Mouse (Mus musculus): ENCODE results near the gene Cadps2. TPM values are rescaled to one million over a fixed set of nuclear protein-coding genes. Genes with fewer than 3 reads are reported as not detected.

Gene Cadps2
- polyA plus RNA-seq, 1 experiment, result 0.80 TPM

- Histone ChIP-seq H3K27ac (ENCODE audit: control insufficient read depth, insufficient read depth, low read depth, low read length, poor library complexity) (no peak overlapping the region), H3K4me1 (ENCODE audit: control insufficient read depth, insufficient read depth, low read length) (no peaks in the 10 kb centered on the region), H3K4me3 (replicated peaks; ENCODE audit: control insufficient read depth, low read depth, low read length) (no peak overlapping the region)
- no peak for TF ChIP-seq CTCF (IDR thresholded peaks at IDR 0.05; ENCODE audit: control insufficient read depth, insufficient read depth, low read length)
- no peak for TF ChIP-seq POLR2A (IDR thresholded peaks at IDR 0.05; ENCODE audit: borderline replicate concordance, control insufficient read depth, low read depth, low read length)
- 70% methylated on average over 6 of the region's 6 CpGs for WGBS
Measured at GRCm38 (mm10) chr6:23306046-23306445, 533.2 kb downstream of the Cadps2 start.

- no peak overlapping the region for H3K27ac ChIP-seq (ENCODE audit: control insufficient read depth, insufficient read depth, low read depth, low read length, poor library complexity)
- no peaks in the 10 kb centered on the region for H3K4me1 ChIP-seq (ENCODE audit: control insufficient read depth, insufficient read depth, low read length)
- 72% methylated on average over 2 of the region's 2 CpGs for WGBS
- no peak overlapping the region for H3K4me3 ChIP-seq (replicated peaks; ENCODE audit: control insufficient read depth, low read depth, low read length)
- TF ChIP-seq CTCF (IDR thresholded peaks at IDR 0.05; ENCODE audit: control insufficient read depth, insufficient read depth, low read length), result no peak
- no peak for TF ChIP-seq POLR2A (IDR thresholded peaks at IDR 0.05; ENCODE audit: borderline replicate concordance, control insufficient read depth, low read depth, low read length)
Measured at GRCm38 (mm10) chr6:23298596-23298995, 540.6 kb downstream of the Cadps2 start.

- H3K27ac ChIP-seq (ENCODE audit: control insufficient read depth, insufficient read depth, low read depth, low read length, poor library complexity), result no peak overlapping the region
- no peak for TF ChIP-seq CTCF (IDR thresholded peaks at IDR 0.05; ENCODE audit: control insufficient read depth, insufficient read depth, low read length)
- no peak for TF ChIP-seq POLR2A (IDR thresholded peaks at IDR 0.05; ENCODE audit: borderline replicate concordance, control insufficient read depth, low read depth, low read length)
- 86% methylated on average over 4 of the region's 4 CpGs for WGBS
Measured at GRCm38 (mm10) chr6:23294685-23295084, 544.5 kb downstream of the Cadps2 start.

GRCm38 (mm10) chr6:23288752-23289151, 550.5 kb downstream of the Cadps2 start:
- no peaks in the 10 kb centered on the region for H3K4me1 ChIP-seq (ENCODE audit: control insufficient read depth, insufficient read depth, low read length)
- WGBS, result 68% methylated on average over 4 of the region's 4 CpGs
- H3K4me3 ChIP-seq (replicated peaks; ENCODE audit: control insufficient read depth, low read depth, low read length), result no peak overlapping the region
- TF ChIP-seq CTCF (IDR thresholded peaks at IDR 0.05; ENCODE audit: control insufficient read depth, insufficient read depth, low read length) (no peak), POLR2A (IDR thresholded peaks at IDR 0.05; ENCODE audit: borderline replicate concordance, control insufficient read depth, low read depth, low read length) (no peak)
- H3K27ac ChIP-seq (ENCODE audit: control insufficient read depth, insufficient read depth, low read depth, low read length, poor library complexity), result no peak overlapping the region

More at GRCm38 (mm10) chr6:23294685-23295084, 544.5 kb downstream of the Cadps2 start:
- Histone ChIP-seq H3K4me3 (replicated peaks; ENCODE audit: control insufficient read depth, low read depth, low read length) (no peak overlapping the region), H3K4me1 (ENCODE audit: control insufficient read depth, insufficient read depth, low read length) (no peaks in the 10 kb centered on the region)

- no peak for TF ChIP-seq CTCF (IDR thresholded peaks at IDR 0.05; ENCODE audit: control insufficient read depth, insufficient read depth, low read length)
- TF ChIP-seq POLR2A (IDR thresholded peaks at IDR 0.05; ENCODE audit: borderline replicate concordance, control insufficient read depth, low read depth, low read length), result no peak
- Histone ChIP-seq H3K4me3 (replicated peaks; ENCODE audit: control insufficient read depth, low read depth, low read length) (no peak overlapping the region), H3K4me1 (ENCODE audit: control insufficient read depth, insufficient read depth, low read length) (no peaks in the 10 kb centered on the region), H3K27ac (ENCODE audit: control insufficient read depth, insufficient read depth, low read depth, low read length, poor library complexity) (no peak overlapping the region)
- 73% methylated on average over 9 of the region's 9 CpGs for WGBS
Measured at GRCm38 (mm10) chr6:23281514-23281820, 557.8 kb downstream of the Cadps2 start.

GRCm38 (mm10) chr6:23280811-23281513, 558.3 kb downstream of the Cadps2 start:
- Histone ChIP-seq H3K27ac (ENCODE audit: control insufficient read depth, insufficient read depth, low read depth, low read length, poor library complexity) (no peak overlapping the region), H3K4me3 (replicated peaks; ENCODE audit: control insufficient read depth, low read depth, low read length) (no peak overlapping the region), H3K4me1 (ENCODE audit: control insufficient read depth, insufficient read depth, low read length) (no peaks in the 10 kb centered on the region)
- no peak for TF ChIP-seq CTCF (IDR thresholded peaks at IDR 0.05; ENCODE audit: control insufficient read depth, insufficient read depth, low read length)
- no peak for TF ChIP-seq POLR2A (IDR thresholded peaks at IDR 0.05; ENCODE audit: borderline replicate concordance, control insufficient read depth, low read depth, low read length)
- WGBS, result 67% methylated on average over 15 of the region's 15 CpGs

GRCm38 (mm10) chr6:23273483-23273882, 565.7 kb downstream of the Cadps2 start:
- H3K4me3 ChIP-seq (replicated peaks; ENCODE audit: control insufficient read depth, low read depth, low read length), result no peak overlapping the region
- no peak for TF ChIP-seq CTCF (IDR thresholded peaks at IDR 0.05; ENCODE audit: control insufficient read depth, insufficient read depth, low read length)
- no peak for TF ChIP-seq POLR2A (IDR thresholded peaks at IDR 0.05; ENCODE audit: borderline replicate concordance, control insufficient read depth, low read depth, low read length)
- H3K27ac ChIP-seq (ENCODE audit: control insufficient read depth, insufficient read depth, low read depth, low read length, poor library complexity), result no peak overlapping the region
- WGBS, result 75% methylated on average over 4 of the region's 4 CpGs
- no peaks in the 10 kb centered on the region for H3K4me1 ChIP-seq (ENCODE audit: control insufficient read depth, insufficient read depth, low read length)

- Histone ChIP-seq H3K27ac (ENCODE audit: control insufficient read depth, insufficient read depth, low read depth, low read length, poor library complexity) (no peak overlapping the region), H3K4me1 (ENCODE audit: control insufficient read depth, insufficient read depth, low read length) (no peaks in the 10 kb centered on the region), H3K4me3 (replicated peaks; ENCODE audit: control insufficient read depth, low read depth, low read length) (no peak overlapping the region)
- no peak for TF ChIP-seq CTCF (IDR thresholded peaks at IDR 0.05; ENCODE audit: control insufficient read depth, insufficient read depth, low read length)
- no peak for TF ChIP-seq POLR2A (IDR thresholded peaks at IDR 0.05; ENCODE audit: borderline replicate concordance, control insufficient read depth, low read depth, low read length)
- WGBS, result 22% methylated on average over 11 of the region's 11 CpGs
Measured at GRCm38 (mm10) chr6:23272979-23273378, 566.2 kb downstream of the Cadps2 start.

- whole genome bisulfite sequencing, result 25% methylated on average over 7 of the region's 7 CpGs
- no peak for TF ChIP-seq CTCF (IDR thresholded peaks at IDR 0.05; ENCODE audit: control insufficient read depth, insufficient read depth, low read length)
- TF ChIP-seq POLR2A (IDR thresholded peaks at IDR 0.05; ENCODE audit: borderline replicate concordance, control insufficient read depth, low read depth, low read length), result no peak
- Histone ChIP-seq H3K27ac (ENCODE audit: control insufficient read depth, insufficient read depth, low read depth, low read length, poor library complexity) (no peak overlapping the region), H3K4me3 (replicated peaks; ENCODE audit: control insufficient read depth, low read depth, low read length) (no peak overlapping the region), H3K4me1 (ENCODE audit: control insufficient read depth, insufficient read depth, low read length) (no peaks in the 10 kb centered on the region)
Measured at GRCm38 (mm10) chr6:23272542-23272941, 566.7 kb downstream of the Cadps2 start.
